In the genomic region with DNA sequence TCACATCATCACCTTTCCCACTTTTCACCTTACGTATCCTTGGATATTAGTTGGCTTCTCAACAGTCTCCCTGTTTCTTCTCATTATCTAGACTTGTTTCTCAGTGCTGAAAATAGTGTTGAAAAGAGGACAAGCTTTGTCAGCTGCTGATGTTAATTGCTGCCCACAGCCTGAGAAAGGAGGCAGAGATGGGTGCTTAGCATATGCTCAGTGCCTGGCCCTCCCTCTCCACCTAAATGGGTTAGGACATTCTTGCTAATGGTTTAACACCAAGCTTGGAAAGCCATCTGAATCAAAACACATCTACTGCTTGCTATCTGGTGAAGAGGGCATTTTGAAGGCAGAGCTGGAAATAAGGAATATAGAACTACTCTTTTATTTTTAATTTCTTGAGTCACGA, we compare ENCODE assay signal across 23 mouse cellular contexts.
DNase-seq lines count a peak whose midpoint lies in the region; ATAC-seq and TF ChIP-seq lines count a peak whose summit lies in the region.
"Had no signal": no experiment of that assay in that cellular context is flagged by ENCODE, and none has a peak within 500 bp of the region (broad histone marks: within the 10 kb centered on the region; RNA-seq: fewer than 3 reads in every experiment).

No protein-coding gene starts in this region.

- no peak overlapping the region for H3K27ac ChIP-seq in gastrocnemius, adult 2 months
- H3K27ac ChIP-seq: embryonic facial prominence, embryonic 13.5 days; forebrain, embryonic 12.5 days; heart, embryonic 15.5 days; hindbrain, embryonic 13.5 days; hindbrain, postnatal 0 days had no signal

- peak; percentile 99 for ATAC-seq in frontal cortex, adult (ENCODE audit: low TSS enrichment)
- ATAC-seq in megakaryocyte-erythroid progenitor cell, adult 5-6 weeks (replicated peaks; ENCODE audit: low FRiP score, low TSS enrichment, poor library complexity, severe bottlenecking) = no peak
- ATAC-seq: CD4-positive, CD25-positive, alpha-beta regulatory T cell, adult 4 months; forebrain, embryonic 16.5 days; hindbrain, postnatal 0 days had no signal

- intact Hi-C loops in left cerebral cortex, postnatal 36 days (cut with DNase I) = no loop called here
- intact Hi-C loops in gastrocnemius, adult 2 months (cut with DNase I) = no loop called here

- no peak for TF ChIP-seq CTCF in gastrocnemius, adult 2 months (IDR thresholded peaks at IDR 0.05)

- H3K4me3 ChIP-seq in gastrocnemius, adult 2 months = no peak overlapping the region
- H3K4me3 ChIP-seq: embryonic facial prominence, embryonic 13.5 days; forebrain, embryonic 12.5 days; heart, embryonic 15.5 days; hindbrain, embryonic 13.5 days had no signal

- DNase-seq in frontal cortex, postnatal 25 days (ENCODE audit: low spot score in 2 of 2) = no peak
- DNase-seq in right cerebral cortex, adult 18-20 months = peak; percentile 48
- no peak for DNase-seq in right cerebral cortex, postnatal 14 days
- peak; percentile 9 to 17 for DNase-seq in left cerebral cortex, postnatal 36 days (ENCODE audit: low spot score in 2 of 2)
- no peak for DNase-seq in gastrocnemius, adult 2 months
- DNase-seq: adrenal gland, adult 8-10 months; adrenal gland, postnatal 36 days; B cell, adult 2 months; cerebellum, adult 18-20 months; cerebellum, adult 9-11 months; cerebellum, postnatal 36 days; gastrocnemius, postnatal 36 days; heart, adult 18-20 months; heart, postnatal 14 days had no signal

Comparison
In these comparisons a context has a peak if more than half of its experiments do, and no peak if none do; other contexts are left out.
1. DNase-seq: peak in right cerebral cortex, adult 18-20 months (single experiment) and left cerebral cortex, postnatal 36 days (2 of 2); none in frontal cortex, postnatal 25 days (0 of 2), right cerebral cortex, postnatal 14 days (single experiment) and gastrocnemius, adult 2 months (single experiment).